Mouse (Mus musculus): ENCODE data around the gene Shpk. TPM values are rescaled to one million over a fixed set of nuclear protein-coding genes. Genes with fewer than 3 reads are reported as not detected.

Gene Shpk
- 1.6 TPM in 2 replicates for polyA plus RNA-seq (2015; fragmentation: Nextera tagmentation; extraction: Ambion mirVana)

GRCm38 (mm10) chr11:73199230-73199712, at the start of gene Shpk:
Gene Shpk (plus strand): TSS chr11:73199460.
- Histone ChIP-seq H3K36me3 (no peaks in the 10 kb centered on the region), H3K4me3 (peak within 1 kb of the TSS; percentile 72), H3K27me3 (no peaks in the 10 kb centered on the region), H3K4me1 (peaks cover 15% of the 10 kb centered on the region), H3K9ac (peak within 1 kb of the TSS; percentile 68), H3K4me2 (peak within 1 kb of the TSS; percentile 98), H3K9me3 (no peaks in the 10 kb centered on the region), H3K27ac (no peak within 1 kb of the TSS; the same call in 1 of the 2 replicates)
- peak; percentile 97 for ATAC-seq (ENCODE audit: borderline replicate concordance, extremely low read depth, low FRiP score, low TSS enrichment)
- under 1% methylated on average over 31 of the region's 32 CpGs for WGBS

- Histone ChIP-seq H3K36me3 (no peaks in the 10 kb centered on the region), H3K4me1 (peaks cover 2% of the 10 kb centered on the region; the same call in 1 of the 2 replicates), H3K4me2 (no peak overlapping the region), H3K27ac (no peak overlapping the region), H3K9me3 (no peaks in the 10 kb centered on the region), H3K9ac (no peak overlapping the region), H3K27me3 (peaks cover 20% of the 10 kb centered on the region), H3K4me3 (no peak overlapping the region)
- ATAC-seq (ENCODE audit: borderline replicate concordance, extremely low read depth, low FRiP score, low TSS enrichment): no peak
- WGBS: 71% methylated on average over 6 of the region's 6 CpGs
Observed at GRCm38 (mm10) chr11:73155071-73155470, 44.2 kb upstream of the Shpk start.

- Histone ChIP-seq H3K4me2 (peak within 1 kb of the TSS; percentile 86), H3K4me3 (peak within 1 kb of the TSS; percentile 37), H3K9me3 (no peaks in the 10 kb centered on the region), H3K9ac (peak within 1 kb of the TSS; percentile 40), H3K27ac (no peak within 1 kb of the TSS), H3K4me1 (peaks cover 4% of the 10 kb centered on the region; the same call in 1 of the 2 replicates), H3K36me3 (no peaks in the 10 kb centered on the region), H3K27me3 (peaks cover 37% of the 10 kb centered on the region)
- 3% methylated on average over 44 of the region's 49 CpGs for whole genome bisulfite sequencing
- ATAC-seq (ENCODE audit: borderline replicate concordance, extremely low read depth, low FRiP score, low TSS enrichment): peak; percentile 75
Observed at GRCm38 (mm10) chr11:73159957-73160810, 39.1 kb upstream of the Shpk start, which contains the start of gene P2rx5. Gene P2rx5 (plus strand): TSS chr11:73160421.

GRCm38 (mm10) chr11:73160811-73161200, 38.5 kb upstream of the Shpk start:
- WGBS: 21% methylated on average over 6 of the region's 6 CpGs
- Histone ChIP-seq H3K27me3 (peaks cover 37% of the 10 kb centered on the region), H3K4me2 (peak overlapping the region; percentile 86), H3K9ac (peak overlapping the region; percentile 40; the same call in 1 of the 2 replicates), H3K4me1 (peaks cover 4% of the 10 kb centered on the region; the same call in 1 of the 2 replicates), H3K36me3 (no peaks in the 10 kb centered on the region), H3K27ac (no peak overlapping the region), H3K4me3 (peak overlapping the region; percentile 37), H3K9me3 (no peaks in the 10 kb centered on the region)
- no peak for ATAC-seq (ENCODE audit: borderline replicate concordance, extremely low read depth, low FRiP score, low TSS enrichment)

- Histone ChIP-seq H3K4me2 (no peak overlapping the region), H3K9ac (no peak overlapping the region), H3K36me3 (no peaks in the 10 kb centered on the region), H3K4me3 (no peak overlapping the region), H3K27ac (no peak overlapping the region), H3K4me1 (peaks cover 8% of the 10 kb centered on the region; the same call in 1 of the 2 replicates), H3K27me3 (peaks cover 37% of the 10 kb centered on the region), H3K9me3 (no peaks in the 10 kb centered on the region)
- ATAC-seq (ENCODE audit: borderline replicate concordance, extremely low read depth, low FRiP score, low TSS enrichment): no peak
- 84% methylated on average over 4 of the region's 4 CpGs for WGBS
Observed at GRCm38 (mm10) chr11:73161616-73162015, 37.6 kb upstream of the Shpk start.

GRCm38 (mm10) chr11:73162284-73162683, 37.0 kb upstream of the Shpk start:
- ATAC-seq (ENCODE audit: borderline replicate concordance, extremely low read depth, low FRiP score, low TSS enrichment): no peak
- H3K4me3 ChIP-seq: no peak overlapping the region
- H3K4me2 ChIP-seq: no peak overlapping the region
- 48% methylated on average over 5 of the region's 5 CpGs for WGBS
- peaks cover 9% of the 10 kb centered on the region; the same call in 1 of the 2 replicates for H3K4me1 ChIP-seq
- H3K36me3 ChIP-seq: no peaks in the 10 kb centered on the region
- no peak overlapping the region for H3K27ac ChIP-seq
- no peaks in the 10 kb centered on the region for H3K9me3 ChIP-seq
- H3K27me3 ChIP-seq: peaks cover 37% of the 10 kb centered on the region
- no peak overlapping the region for H3K9ac ChIP-seq

GRCm38 (mm10) chr11:73168071-73168470, 31.2 kb upstream of the Shpk start:
- WGBS: 80% methylated on average over 8 of the region's 8 CpGs
- Histone ChIP-seq H3K4me3 (no peak overlapping the region), H3K4me2 (no peak overlapping the region), H3K4me1 (peaks cover 28% of the 10 kb centered on the region), H3K9me3 (no peaks in the 10 kb centered on the region), H3K9ac (no peak overlapping the region), H3K27ac (no peak overlapping the region), H3K36me3 (no peaks in the 10 kb centered on the region), H3K27me3 (no peaks in the 10 kb centered on the region)
- ATAC-seq (ENCODE audit: borderline replicate concordance, extremely low read depth, low FRiP score, low TSS enrichment): no peak

- ATAC-seq (ENCODE audit: borderline replicate concordance, extremely low read depth, low FRiP score, low TSS enrichment): no peak
- no peak overlapping the region for H3K27ac ChIP-seq
- H3K4me1 ChIP-seq: peaks cover 31% of the 10 kb centered on the region
- no peaks in the 10 kb centered on the region for H3K27me3 ChIP-seq
- H3K9me3 ChIP-seq: no peaks in the 10 kb centered on the region
- H3K36me3 ChIP-seq: no peaks in the 10 kb centered on the region; the same call in 1 of the 2 replicates
- no peak overlapping the region for H3K9ac ChIP-seq
- H3K4me2 ChIP-seq: no peak overlapping the region
- 77% methylated on average over 6 of the region's 6 CpGs for WGBS
- no peak overlapping the region for H3K4me3 ChIP-seq
Observed at GRCm38 (mm10) chr11:73168576-73168975, 30.7 kb upstream of the Shpk start.

GRCm38 (mm10) chr11:73169231-73169630, 30.0 kb upstream of the Shpk start:
- Histone ChIP-seq H3K27me3 (no peaks in the 10 kb centered on the region), H3K27ac (no peak overlapping the region), H3K36me3 (peaks cover 2% of the 10 kb centered on the region; the same call in 1 of the 2 replicates), H3K9ac (no peak overlapping the region), H3K4me2 (no peak overlapping the region), H3K4me3 (no peak overlapping the region), H3K4me1 (peaks cover 31% of the 10 kb centered on the region), H3K9me3 (no peaks in the 10 kb centered on the region)
- 35% methylated on average over 4 of the region's 4 CpGs for WGBS
- ATAC-seq (ENCODE audit: borderline replicate concordance, extremely low read depth, low FRiP score, low TSS enrichment): no peak

- peaks cover 5% of the 10 kb centered on the region for H3K36me3 ChIP-seq
- H3K9me3 ChIP-seq: no peaks in the 10 kb centered on the region
- H3K4me1 ChIP-seq: peaks cover 43% of the 10 kb centered on the region
- H3K4me2 ChIP-seq: peak overlapping the region; percentile 9; the same call in 1 of the 2 replicates
- 26% methylated on average over 5 of the region's 5 CpGs for WGBS
- no peaks in the 10 kb centered on the region for H3K27me3 ChIP-seq
- H3K9ac ChIP-seq: no peak overlapping the region
- H3K4me3 ChIP-seq: no peak overlapping the region
- peak overlapping the region; percentile 65 for H3K27ac ChIP-seq
- no peak for ATAC-seq (ENCODE audit: borderline replicate concordance, extremely low read depth, low FRiP score, low TSS enrichment)
Observed at GRCm38 (mm10) chr11:73172186-73172585, 27.1 kb upstream of the Shpk start.

- H3K9me3 ChIP-seq: no peaks in the 10 kb centered on the region
- peaks cover 54% of the 10 kb centered on the region for H3K4me1 ChIP-seq
- peaks cover 9% of the 10 kb centered on the region for H3K36me3 ChIP-seq
- no peaks in the 10 kb centered on the region for H3K27me3 ChIP-seq
- no peak for ATAC-seq (ENCODE audit: borderline replicate concordance, extremely low read depth, low FRiP score, low TSS enrichment)
- 24% methylated on average over 8 of the region's 8 CpGs for WGBS
- peak overlapping the region; percentile 94 for H3K9ac ChIP-seq
- peak overlapping the region; percentile 58 for H3K4me2 ChIP-seq
- peak overlapping the region; percentile 93 for H3K4me3 ChIP-seq
- peak overlapping the region; percentile 90 for H3K27ac ChIP-seq
Observed at GRCm38 (mm10) chr11:73175612-73176011, 23.6 kb upstream of the Shpk start.

GRCm38 (mm10) chr11:73176186-73176585, 23.1 kb upstream of the Shpk start:
- Histone ChIP-seq H3K4me1 (peaks cover 50% of the 10 kb centered on the region), H3K4me2 (peak overlapping the region; percentile 58), H3K9ac (peak overlapping the region; percentile 94), H3K36me3 (peaks cover 9% of the 10 kb centered on the region), H3K4me3 (peak overlapping the region; percentile 93), H3K27ac (peak overlapping the region; percentile 90), H3K9me3 (no peaks in the 10 kb centered on the region), H3K27me3 (no peaks in the 10 kb centered on the region)
- ATAC-seq (ENCODE audit: borderline replicate concordance, extremely low read depth, low FRiP score, low TSS enrichment): no peak
- under 1% methylated on average over 15 of the region's 15 CpGs for WGBS
